Mouse (Mus musculus): ENCODE results near the gene Gm42517.

Gene Gm42517

DNA sequence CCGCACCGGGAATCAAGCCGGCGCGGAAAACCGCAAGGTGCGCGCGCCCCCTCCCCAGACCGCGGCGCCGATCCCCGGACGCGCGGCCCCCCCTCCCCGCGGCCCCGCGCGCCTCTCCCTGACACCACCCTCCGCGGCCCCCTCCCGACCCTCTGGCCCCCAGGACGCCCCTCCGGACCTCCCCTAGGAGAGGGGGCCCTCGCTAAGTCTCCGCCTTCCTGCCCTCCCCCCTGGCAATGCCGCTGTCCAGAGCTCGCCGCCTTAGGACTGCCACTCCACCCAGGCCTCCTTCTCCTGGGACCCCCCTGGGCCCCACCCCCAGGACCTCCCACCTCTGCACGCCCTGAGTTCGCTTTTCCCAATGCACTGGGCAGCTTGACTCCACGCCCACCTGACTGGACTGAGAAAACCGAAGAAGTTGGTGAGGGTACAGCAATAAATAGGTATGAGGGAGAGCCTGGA, at the start of gene Gm42517:
Gene Gm42517 (minus strand): TSS at position 52 of the 462 bp plus-strand sequence.
- DNase-seq (ENCODE audit: low read depth, low spot score): no peak

DNA sequence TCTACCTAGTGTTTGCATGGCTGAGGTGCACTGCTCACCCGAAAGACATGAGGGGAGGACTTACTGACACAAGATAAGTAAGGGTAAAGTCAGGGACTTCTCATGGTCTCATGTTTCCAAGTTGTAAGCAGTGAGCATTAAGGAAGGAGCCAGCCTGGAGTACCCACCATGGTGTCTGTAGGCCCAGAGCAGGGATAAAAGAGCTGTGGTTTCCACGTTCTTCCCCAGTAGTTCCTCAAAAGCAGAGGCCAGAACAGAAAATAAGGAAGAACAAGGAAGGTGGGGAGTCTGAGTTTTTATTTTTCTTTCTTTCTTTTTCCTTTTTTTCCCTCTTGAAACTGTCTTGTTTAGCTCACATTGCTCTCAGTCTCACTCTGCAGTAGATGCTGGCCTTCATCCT, 47.0 kb upstream of the Gm42517 start:
- no peak for DNase-seq (ENCODE audit: low read depth, low spot score)

DNA sequence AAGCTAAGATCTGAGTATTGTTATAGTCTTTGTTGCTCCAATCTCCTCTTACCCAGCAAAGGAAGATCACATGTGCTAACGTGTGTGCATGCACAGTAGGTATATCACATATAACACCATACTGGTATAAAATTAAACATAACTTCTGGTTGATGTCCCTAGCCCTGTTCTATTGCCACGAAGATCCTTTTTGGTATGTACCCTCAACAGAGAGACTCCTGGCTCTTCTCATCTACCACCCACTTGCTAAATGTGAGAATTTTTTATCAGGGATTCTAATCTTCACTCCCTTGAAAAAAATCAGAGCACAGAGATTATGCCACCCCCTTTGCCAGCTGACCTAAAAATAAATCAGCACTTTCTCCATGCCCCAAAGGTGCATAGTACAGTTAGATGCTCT, 39.3 kb upstream of the Gm42517 start:
- DNase-seq (ENCODE audit: low read depth, low spot score): no peak

DNA sequence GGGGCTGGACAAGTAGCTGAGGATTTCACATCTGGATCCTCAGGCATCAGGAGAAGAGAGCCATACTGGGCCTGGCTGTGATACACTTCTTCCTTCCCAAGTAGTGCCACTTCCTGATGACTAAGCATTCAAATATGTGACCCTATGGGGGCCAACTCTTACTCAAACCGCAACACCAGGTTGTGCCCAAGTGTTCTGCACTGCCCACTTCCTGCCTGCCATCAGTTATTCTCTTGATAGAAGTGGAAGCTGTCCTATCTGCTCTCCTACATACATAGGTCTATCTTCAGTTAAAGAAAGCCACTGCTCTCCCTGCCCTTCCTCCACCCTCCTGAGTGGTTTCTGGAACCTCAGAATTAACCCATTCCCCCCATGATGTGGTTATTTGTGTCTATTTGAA, 37.7 kb upstream of the Gm42517 start:
- no peak for DNase-seq (ENCODE audit: low read depth, low spot score)

DNA sequence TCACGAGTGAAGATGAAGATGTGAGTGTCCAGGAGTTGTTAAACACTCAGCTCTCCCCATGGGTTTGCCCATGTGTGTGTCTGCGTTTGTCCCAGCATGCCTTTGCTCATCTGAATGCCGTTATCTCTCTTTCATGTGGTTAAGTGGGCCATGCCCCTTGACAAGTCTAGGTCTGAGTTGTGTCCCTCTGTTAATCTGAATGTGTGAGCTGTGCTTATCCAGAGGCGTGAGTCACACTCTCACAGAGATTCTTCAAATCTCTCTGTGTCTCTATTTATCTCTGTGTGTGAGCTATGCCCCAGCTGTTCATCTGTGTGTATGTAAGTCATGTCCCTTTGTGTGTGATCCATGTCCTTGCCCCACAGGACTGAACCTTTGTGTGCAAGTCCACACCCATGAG, 35.7 kb upstream of the Gm42517 start:
- DNase-seq (ENCODE audit: low read depth, low spot score): no peak

DNA sequence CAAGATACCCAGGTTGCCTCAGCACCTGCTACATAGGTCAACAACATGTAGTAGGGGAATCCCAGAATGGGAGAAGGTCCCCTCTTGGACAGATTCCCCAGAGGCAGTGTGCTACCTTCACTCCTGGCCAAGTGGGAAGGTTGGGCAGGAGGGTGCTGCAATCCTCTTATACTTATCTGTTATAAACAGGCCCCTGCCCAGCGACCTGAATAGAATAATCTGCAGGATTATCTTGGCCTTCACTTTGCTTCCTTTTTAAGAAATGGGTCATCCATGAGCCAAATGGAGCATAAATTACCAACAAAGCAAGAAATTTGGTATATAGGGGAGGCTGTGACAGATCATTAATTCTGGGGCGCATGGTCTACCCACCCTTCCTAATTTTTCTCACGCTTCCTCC, 22.0 kb upstream of the Gm42517 start:
- DNase-seq (ENCODE audit: low read depth, low spot score): no peak

DNA sequence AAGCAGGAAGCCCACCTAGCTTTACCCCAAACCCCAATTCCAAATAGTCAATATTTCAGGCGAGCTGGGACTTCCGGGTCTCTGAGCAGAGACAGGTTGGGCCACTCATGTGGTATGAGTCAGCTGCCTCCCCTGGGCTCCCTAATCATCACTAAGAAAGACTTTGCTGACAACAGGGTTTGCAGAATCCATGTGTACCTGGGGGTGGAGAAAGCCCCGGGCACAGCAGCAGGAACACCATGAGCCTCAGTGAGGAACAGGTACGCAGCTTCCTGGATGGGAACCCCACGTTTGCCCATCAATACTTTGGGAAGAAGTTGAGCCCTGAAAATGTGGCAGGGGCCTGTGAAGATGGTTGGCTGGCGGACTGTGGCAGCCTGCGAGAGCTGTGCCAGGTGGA, 20.5 kb upstream of the Gm42517 start, which contains the start of gene Pde6b:
Gene Pde6b (plus strand): TSS at position 191 of the 400 bp plus-strand sequence.
- DNase-seq (ENCODE audit: low read depth, low spot score): no peak

DNA sequence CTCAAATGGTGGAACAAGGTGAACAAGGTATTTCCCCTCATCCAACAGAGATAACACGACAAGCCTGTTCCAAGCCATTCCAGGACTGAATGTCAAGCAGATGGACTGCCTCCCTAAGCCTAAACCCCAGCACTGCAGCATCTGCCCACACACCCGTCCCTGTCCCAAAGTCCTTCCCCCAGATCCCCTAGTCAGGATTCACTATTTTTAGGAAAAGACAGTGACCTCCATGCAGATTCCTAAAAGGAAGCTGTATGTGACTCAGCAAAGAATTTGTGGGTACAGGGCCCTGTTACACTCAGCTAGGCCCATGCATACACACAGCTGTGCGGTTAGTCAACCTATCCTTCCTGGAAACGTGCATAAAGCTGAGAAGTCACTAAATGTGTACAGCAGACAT, 18.7 kb upstream of the Gm42517 start:
- DNase-seq (ENCODE audit: low read depth, low spot score): no peak

DNA sequence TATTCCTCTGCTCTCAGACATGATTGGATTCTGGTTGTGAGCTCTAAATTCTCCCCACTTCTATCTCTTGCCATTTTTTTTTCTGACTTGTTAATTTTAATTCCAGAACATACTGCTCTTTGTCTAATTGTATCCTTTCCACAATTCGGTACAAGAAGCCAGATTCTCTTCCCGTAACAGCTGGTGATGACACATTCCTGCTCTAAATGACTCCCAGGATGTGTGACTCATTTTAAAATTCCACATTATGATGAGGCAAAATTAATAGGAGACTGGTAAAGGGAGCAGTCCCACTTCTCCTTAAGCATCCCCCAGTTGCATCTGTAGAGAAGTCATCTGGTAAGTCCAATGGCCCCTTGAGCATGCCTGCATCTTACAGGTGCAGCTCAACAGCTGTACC, 17.9 kb upstream of the Gm42517 start:
- DNase-seq (ENCODE audit: low read depth, low spot score): no peak

DNA sequence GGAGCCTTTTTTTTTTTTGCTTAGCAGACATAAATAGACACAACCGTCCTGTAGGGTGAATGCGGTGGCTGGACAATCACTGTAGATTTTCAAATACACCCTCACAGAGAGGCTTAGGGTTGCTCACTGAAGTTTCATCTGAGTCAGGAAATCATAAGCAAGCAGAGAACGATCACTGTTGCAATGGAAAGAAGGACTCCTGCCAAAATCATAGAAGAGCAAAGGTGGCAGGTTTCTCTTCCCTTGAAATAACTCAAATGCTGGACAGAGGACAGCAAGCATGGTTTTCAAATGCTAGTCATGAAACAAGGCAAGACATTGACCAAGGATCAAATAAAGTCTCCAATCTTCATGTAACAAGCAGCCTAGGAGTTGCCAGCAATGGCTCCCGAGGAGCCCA, 10.6 kb upstream of the Gm42517 start:
- no peak for DNase-seq (ENCODE audit: low read depth, low spot score)

DNA sequence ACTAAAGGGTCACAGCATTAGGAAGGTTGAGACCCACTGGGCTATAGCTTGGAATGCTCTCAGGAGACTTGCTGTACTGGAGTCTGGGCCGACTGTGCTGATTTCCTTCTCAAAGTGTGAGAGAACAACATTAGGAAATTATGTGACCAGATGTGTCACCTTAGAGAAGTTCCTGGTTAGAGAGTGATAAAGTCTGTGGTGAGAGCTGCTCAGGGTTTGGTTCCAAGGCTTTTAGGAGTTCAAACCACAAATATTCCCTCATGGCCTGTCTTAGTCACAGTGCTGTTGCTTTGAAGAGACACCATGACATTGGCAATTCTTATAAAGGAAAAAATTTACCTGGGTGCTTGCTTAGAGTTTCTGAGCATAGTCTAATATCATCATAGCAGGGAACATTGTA, 8.3 kb upstream of the Gm42517 start:
- DNase-seq (ENCODE audit: low read depth, low spot score): no peak

DNA sequence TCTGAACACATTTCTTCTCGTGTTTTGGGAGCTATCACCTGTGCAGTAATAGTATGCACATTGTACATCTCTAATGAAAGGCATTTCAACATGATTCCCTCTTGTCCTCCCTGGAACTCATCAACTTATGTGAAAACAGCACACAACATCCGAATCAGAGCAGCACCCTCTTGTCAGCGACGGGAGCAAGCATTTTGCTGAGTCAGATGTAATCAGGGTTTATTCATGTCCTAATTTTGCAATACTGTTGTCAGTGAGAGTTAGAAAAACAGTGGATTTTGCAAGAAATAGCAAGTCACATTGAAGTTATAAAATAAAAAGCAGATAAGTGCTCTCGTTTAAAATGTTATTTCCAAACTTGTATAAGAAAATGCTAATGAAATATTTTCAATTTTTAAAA, 6.4 kb upstream of the Gm42517 start:
- DNase-seq (ENCODE audit: low read depth, low spot score): no peak

DNA sequence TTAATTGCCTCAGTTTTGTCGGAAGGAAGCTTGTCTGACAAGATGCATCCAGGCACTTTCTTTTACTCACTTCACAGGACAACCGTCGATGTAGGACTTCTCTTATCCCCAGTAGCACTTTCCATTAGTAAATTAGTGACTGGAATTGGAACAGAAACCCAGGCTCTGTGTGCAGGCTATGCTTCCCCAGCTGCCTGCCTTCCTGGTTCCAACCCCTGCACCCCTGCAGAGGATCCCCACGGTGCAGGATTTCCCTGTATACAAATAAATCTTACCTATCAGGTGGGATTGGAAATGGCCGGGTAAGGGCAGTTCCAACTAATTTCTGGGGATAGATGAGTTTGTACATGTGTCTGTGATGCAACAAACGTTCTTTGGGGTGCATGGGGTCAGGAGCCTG, 2.2 kb upstream of the Gm42517 start:
- DNase-seq (ENCODE audit: low read depth, low spot score): no peak

DNA sequence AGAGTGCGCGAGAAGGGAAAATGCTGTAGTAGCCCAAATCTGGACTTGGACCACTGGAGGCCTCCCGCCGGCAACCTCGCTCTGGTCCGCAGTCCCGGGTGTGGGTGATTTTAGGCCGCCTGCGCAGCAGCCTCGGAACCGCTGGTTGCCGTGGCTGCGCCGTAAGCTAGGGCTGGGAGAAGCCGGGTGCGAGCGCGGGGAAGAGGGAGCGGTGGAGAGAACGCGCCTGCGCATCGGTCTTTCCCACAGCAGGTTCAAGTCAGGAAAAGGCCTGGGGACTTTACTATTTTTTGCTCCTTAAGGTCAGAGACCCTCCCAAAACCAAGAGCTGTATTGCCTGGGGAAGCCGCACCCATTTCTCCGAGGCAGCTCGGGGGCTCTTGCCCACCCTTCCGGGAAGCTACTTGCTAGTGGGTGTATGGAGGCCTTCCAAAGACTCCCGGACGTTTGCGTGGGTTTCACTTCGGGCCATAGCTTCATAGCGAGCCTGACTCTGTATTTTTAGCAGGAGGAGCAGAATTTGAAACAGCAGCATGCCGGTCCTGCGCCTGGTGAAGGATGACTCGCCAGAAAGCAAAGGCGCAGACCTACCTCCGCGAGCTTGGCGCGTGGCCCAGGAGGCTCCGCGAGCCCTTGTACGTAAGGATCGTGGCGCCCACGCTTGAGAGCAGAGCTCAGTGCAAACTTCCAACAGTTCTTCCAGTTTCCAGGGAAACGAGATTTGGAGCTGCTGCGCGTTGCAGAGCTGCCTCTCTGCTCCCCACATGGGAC, 1.3 kb upstream of the Gm42517 start:
- DNase-seq (ENCODE audit: low read depth, low spot score): no peak

DNA sequence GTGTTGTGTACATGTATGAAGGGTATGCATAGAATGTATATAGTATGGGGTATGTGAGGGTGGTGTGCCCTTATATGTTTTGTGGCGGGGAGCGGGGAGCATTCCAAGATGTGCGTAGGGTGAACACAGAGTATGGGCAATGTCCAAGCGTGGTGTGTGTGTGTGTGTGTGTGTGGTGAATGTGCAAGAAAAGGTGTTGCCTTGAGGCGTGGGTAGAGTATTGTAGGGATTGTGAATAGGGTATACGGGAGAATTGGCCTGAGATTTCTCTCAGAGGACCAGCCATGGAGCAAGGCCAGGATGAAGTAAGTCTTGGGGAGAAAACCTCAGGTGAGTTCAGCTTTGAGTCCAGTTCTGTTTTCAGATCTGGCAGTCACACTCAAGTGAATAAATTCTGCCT, 724 bp upstream of the Gm42517 start:
- DNase-seq (ENCODE audit: low read depth, low spot score): no peak

DNA sequence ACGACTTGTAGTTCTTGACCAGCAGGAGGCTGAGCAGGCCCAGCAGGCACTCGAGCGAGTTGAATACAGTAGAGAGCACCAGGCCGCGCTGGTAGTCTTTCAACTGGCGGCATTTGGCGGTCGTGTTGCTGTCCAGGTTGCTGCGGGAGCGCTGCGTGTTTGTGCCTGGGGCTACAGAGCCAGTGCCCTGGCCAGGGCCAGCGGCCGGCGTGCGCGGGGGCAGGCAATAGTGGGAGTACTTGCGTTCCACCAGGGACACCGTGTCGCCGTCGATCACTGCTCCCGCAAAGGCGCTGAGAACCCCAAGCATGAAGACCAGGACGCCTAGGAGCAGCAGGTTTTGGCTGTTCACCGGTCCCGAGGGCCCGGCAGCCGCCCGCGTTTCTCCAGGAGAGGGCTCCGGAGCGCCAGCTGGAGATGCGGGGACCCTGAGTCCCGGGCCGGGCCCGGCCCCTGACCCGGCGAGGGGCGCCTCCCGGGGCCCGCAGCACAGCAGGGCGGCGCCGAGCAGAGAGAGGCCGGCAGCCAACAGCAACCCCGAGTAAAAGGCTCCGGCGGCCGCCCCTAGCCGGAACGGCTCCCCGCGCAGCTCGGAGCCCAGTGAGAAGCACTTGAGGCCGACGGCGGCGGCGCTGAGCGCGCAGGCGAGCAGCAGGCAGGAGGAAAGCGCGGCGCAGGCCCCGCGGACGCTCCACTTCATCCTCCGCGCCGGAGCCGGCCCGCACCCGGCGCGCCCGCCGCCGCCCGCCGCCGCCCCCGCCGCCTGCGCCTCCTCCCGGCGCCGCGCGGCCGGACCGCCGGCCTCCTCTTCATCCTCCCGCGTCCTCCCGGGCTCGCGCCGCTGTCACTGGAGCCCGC, 509 bp downstream of the Gm42517 start:
- DNase-seq (ENCODE audit: low read depth, low spot score): no peak

DNA sequence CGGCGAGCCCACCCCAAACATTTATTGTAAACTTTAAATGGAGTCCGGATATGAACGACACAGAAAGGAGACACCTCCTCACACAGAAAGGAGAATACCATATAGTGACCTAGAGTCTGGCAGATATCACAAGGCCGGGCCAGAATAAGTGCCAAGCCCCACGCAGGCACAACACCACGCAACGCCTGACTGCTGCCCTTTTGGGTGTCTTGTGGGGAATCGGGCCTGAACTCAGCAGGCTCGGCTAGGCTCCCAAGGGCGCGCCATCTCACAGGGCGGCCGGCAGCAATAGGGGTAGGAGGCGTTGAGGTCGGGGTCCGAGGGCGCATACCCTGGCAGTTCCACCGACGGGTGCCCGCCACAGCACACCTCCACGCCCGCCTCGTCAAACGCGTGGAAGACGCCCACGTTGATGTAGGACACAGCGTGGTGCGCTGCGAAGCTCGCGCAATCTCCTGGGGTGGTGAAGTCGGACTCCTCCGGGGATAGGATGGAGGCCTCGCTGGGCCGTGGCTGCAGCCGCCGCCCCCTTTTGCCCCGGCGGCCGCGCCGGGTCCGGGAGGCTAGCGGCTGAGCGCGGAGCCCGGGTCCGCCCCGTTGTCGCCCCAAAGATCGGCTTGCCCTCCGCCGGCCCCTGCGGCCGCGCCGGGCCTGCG, 1.3 kb downstream of the Gm42517 start:
- DNase-seq (ENCODE audit: low read depth, low spot score): no peak

DNA sequence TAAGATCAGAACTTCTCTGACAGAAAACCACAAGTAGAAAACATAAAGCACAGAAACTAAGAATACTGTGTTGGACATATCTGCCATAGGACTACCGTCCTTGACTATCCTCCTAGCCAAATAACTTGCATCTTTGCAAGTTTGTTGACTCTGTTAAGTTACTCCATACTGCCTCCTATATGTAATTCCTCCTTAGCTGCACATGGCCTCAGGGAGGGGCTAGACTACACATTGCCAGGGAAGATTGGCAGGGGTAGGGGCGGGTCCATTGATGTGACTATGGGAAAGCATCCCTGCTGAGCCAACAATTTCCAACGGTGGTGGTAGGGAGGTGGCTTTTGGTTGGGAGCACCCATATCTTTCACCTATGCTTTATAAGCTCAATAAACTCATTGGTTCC, 5.4 kb downstream of the Gm42517 start:
- DNase-seq (ENCODE audit: low read depth, low spot score): no peak

DNA sequence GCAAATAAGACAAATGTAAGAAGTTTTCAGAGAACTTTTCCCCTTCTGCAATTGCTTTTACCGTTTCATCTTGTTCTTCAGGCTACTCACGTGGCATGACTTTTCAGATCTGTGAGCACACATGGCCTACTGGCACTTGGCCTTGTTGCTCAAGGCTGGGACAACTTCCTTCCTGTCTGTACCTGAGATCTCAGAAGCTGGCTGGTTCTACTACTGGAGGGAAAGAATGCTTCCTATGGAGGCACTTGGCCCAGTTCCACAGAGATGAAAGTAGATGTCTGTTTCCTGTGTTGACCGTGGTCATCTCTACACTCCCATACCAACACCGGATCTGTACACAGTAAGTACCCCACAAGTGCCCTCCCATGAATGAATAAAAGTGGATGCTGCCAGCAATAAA, 7.5 kb downstream of the Gm42517 start:
- no peak for DNase-seq (ENCODE audit: low read depth, low spot score)

DNA sequence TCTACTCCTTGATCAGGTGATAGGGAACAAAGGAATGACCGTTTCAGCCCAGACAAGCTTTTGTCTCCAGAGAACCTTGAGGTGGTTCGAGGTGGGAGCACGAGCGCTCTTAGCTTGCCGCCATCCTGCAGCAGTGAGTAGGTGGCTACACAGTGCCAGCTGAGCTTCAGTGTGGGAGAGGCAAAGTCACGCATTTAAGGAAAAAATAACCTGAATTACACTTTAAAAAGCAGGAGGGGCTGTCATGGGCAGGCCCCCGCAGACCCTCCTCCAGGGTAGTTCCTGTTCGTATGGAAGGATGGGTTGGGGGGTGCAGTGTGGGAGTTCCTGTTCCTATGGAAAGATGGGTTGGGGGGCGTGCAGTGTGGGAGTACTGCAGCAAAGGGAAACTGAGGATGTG, 8.2 kb downstream of the Gm42517 start:
- no peak for DNase-seq (ENCODE audit: low read depth, low spot score)

DNA sequence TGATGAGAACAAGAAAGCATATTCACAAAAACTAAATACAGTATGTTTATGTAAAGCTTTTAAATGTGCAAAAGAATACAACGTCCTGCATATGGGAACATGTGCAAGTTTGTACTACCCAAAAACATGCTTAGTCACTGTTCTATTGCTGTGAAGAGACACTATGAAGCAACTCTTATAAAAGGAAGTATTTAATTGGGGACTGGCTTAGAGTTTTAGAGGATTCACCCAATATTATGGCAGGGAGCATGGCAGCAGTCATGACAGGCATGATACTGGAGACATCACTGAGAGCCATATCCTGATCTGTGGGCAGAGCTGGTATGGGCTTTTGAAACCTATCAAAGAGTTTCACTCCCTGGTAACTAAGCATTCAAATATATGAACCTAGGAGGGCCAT, 9.9 kb downstream of the Gm42517 start:
- DNase-seq (ENCODE audit: low read depth, low spot score): no peak

DNA sequence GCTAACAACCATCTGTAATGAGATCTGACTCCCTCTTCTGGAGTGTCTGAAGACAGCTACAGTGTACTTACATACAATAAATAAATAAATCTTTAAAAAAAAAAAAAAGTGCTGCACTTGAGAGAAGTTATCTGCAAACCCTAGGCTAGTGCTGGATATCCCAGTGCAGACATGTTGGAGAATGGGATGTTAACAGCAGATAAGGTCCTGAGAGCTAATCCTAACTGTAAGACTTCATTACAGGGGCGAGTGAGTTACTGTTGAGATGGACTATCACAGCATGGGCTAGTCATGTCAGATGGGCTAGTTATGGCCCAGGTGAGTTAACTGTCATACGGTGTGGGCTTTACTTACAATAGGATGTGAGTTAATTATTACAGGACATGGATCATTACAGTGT, 13.7 kb downstream of the Gm42517 start:
- DNase-seq (ENCODE audit: low read depth, low spot score): no peak

Measured in embryo, embryonic 11.5 days (tissue).